Mouse (Mus musculus) cortical plate, adult 2 months (tissue): ENCODE results near the gene Rmnd5b.

Experiments used
- CTCF ChIP-seq: fragments of 200-500 bp; IDR thresholded peaks from 2 replicates; pipeline ENCODE4 v1.5.1; 2011; ENCODE audit warnings: mild to moderate bottlenecking, control low read depth, low read length; ENCODE audit not compliant: insufficient read depth; ENCODE audit errors: extremely low read depth
- POLR2A ChIP-seq: fragments of 200-500 bp; IDR thresholded peaks from 2 replicates; pipeline ENCODE4 v1.6.1; 2011; ENCODE audit warnings: mild to moderate bottlenecking, low read length, control low read depth; ENCODE audit not compliant: insufficient read depth; ENCODE audit errors: extremely low read depth

DNA sequence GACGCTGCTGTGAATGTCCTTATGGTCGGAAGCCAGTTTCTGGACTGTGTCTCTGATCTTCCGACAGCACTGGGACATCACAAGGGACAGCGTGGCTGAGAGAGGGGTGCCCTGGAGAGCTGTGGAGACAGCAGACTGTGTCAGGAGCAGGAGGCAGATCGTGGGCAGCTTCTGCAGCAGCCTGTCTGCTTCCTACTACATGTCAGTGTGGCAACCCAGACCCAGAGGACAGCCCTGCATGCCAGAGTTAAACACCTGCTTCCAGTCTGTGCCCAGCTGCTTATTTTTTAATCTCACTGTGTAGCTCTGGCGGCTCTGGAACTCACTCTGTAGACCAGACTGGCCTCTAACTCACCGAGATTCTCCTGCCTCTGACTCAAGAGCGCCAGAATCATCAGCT lies 7.8 kb downstream of the Rmnd5b start:
- TF ChIP-seq POLR2A, result no peak
- TF ChIP-seq CTCF, result no peak
